Mouse (Mus musculus) E14TG2a.4 (cell line): Measurements from ENCODE around the gene Uba52.

Experiments
- CTCF ChIP-seq: conservative IDR thresholded peaks from 2 replicates; pipeline ENCODE4 v1.5.1; 2014; ENCODE audit warnings: low read length
- NANOG ChIP-seq: IDR thresholded peaks from 2 replicates; pipeline ENCODE4 v1.6.1; 2014; ENCODE audit warnings: borderline replicate concordance, low read length, mixed read lengths
- POU5F1 ChIP-seq: IDR thresholded peaks from 2 replicates; pipeline ENCODE4 v1.6.1; 2014; ENCODE audit warnings: low read length, borderline replicate concordance

DNA sequence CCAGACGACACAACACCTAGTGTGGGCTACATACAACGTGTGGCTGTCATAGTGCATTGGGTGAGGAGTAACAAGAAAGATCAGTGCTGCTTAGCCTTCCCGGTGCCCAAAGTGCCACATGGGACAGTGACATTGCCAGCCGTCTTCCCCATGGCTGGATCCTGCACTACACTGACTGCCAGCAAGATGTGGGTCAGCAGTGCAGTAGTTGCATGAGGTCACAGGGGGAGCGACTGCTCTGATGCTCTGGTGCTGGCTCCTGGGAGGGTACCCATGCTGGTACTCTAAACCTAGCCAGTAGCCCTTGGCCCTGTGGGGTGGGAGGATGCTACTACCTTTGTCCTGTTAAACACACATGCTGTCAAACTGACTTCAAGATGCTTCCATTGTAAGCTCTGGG is 50.4 kb downstream of the Uba52 start:
- TF ChIP-seq CTCF (no peak), NANOG (no peak), POU5F1 (no peak)
